8 mouse cellular contexts compared by ENCODE assay signal in genomic region chr8:110664202-110664896, GRCm38 (mm10). TPM values are rescaled to one million over a fixed set of nuclear protein-coding genes. Genes with fewer than 3 reads are reported as not detected.
A peak's percentile ranks its signal among the peaks of the same experiment; 100 is the strongest.
DNase-seq lines count a peak whose midpoint lies in the region; ATAC-seq and TF ChIP-seq lines count a peak whose summit lies in the region.

No protein-coding gene starts in this region.

- intact Hi-C loops in heart, adult 2 months (cut with DNase I): no loop called here

- peak; percentile 50 to 62 for DNase-seq in heart, adult 2 months
- DNase-seq in heart, adult 8-10 months (ENCODE audit: low spot score): no peak
- DNase-seq in cerebellum, adult 11-12 months: peak; percentile 90
- DNase-seq in kidney, postnatal 10 days: peak; percentile 55
- peak; percentile 70 for DNase-seq in midbrain, embryonic 14.5 days
- DNase-seq in thymus, postnatal 36 days: no peak
- no peak for DNase-seq in stomach, postnatal 0 days (ENCODE audit: low spot score)

- TF ChIP-seq CTCF in heart, adult 2 months (IDR thresholded peaks at IDR 0.05): no peak
- no peak for TF ChIP-seq CTCF in stomach, postnatal 0 days (IDR thresholded peaks at IDR 0.05; ENCODE audit: low read depth)

- WGBS in heart, adult 2 months: 72% methylated on average over 7 of the region's 7 CpGs
- 40% methylated on average over 7 of the region's 7 CpGs for WGBS in forebrain, embryonic 16.5 days
- 41% methylated on average over 7 of the region's 7 CpGs for WGBS in midbrain, embryonic 14.5 days
- WGBS in stomach, postnatal 0 days: 72% methylated on average over 7 of the region's 7 CpGs

- H3K9me3 ChIP-seq in forebrain, embryonic 16.5 days (ENCODE audit: control insufficient read depth, low read length): no peaks in the 10 kb centered on the region
- H3K9me3 ChIP-seq in midbrain, embryonic 14.5 days (ENCODE audit: control insufficient read depth, low read length): no peaks in the 10 kb centered on the region
- no peaks in the 10 kb centered on the region for H3K9me3 ChIP-seq in stomach, postnatal 0 days (ENCODE audit: control insufficient read depth, low read length)

- H3K27ac ChIP-seq in heart, adult 2 months: no peak overlapping the region
- H3K27ac ChIP-seq in forebrain, embryonic 16.5 days (ENCODE audit: low read length): peak overlapping the region; percentile 82
- H3K27ac ChIP-seq in midbrain, embryonic 14.5 days (replicated peaks; ENCODE audit: low read depth, low read length): peak overlapping the region; percentile 88
- H3K27ac ChIP-seq in stomach, postnatal 0 days (replicated peaks): no peak overlapping the region

- TF ChIP-seq POLR2A in heart, adult 2 months (IDR thresholded peaks at IDR 0.05; ENCODE audit: insufficient read depth, low read depth, low read length): no peak

- peak; percentile 94 for ATAC-seq in forebrain, embryonic 16.5 days
- peak; percentile 69 for ATAC-seq in midbrain, embryonic 14.5 days (ENCODE audit: low FRiP score, low TSS enrichment)
- no peak for ATAC-seq in stomach, postnatal 0 days (ENCODE audit: low FRiP score, low TSS enrichment)

- TF ChIP-seq EP300 in heart, adult 2 months (IDR thresholded peaks at IDR 0.05; ENCODE audit: insufficient read depth, low read depth, low read length): no peak
- no peak for TF ChIP-seq EP300 in stomach, postnatal 0 days (optimal IDR thresholded peaks at IDR 0.05)

- H3K36me3 ChIP-seq in heart, adult 2 months (ENCODE audit: control insufficient read depth, insufficient read depth, low read length): 0 out of 2 replicates have a peak, but pooled peaks cover 2% of the 10 kb centered on the region
- no peaks in the 10 kb centered on the region for H3K36me3 ChIP-seq in forebrain, embryonic 16.5 days (ENCODE audit: control insufficient read depth, insufficient read depth)
- H3K36me3 ChIP-seq in midbrain, embryonic 14.5 days (ENCODE audit: control insufficient read depth, insufficient read depth, low read length): peaks cover 12% of the 10 kb centered on the region
- peaks cover 5% of the 10 kb centered on the region; the same call in 1 of the 2 replicates for H3K36me3 ChIP-seq in stomach, postnatal 0 days (ENCODE audit: control insufficient read depth, insufficient read depth, low read length)

- no peak overlapping the region for H3K9ac ChIP-seq in heart, adult 2 months (ENCODE audit: low read depth, low read length)
- no peak overlapping the region for H3K9ac ChIP-seq in forebrain, embryonic 16.5 days (replicated peaks; ENCODE audit: low read depth, low read length)
- no peak overlapping the region for H3K9ac ChIP-seq in midbrain, embryonic 14.5 days (replicated peaks; ENCODE audit: low read length)
- H3K9ac ChIP-seq in stomach, postnatal 0 days (ENCODE audit: low read length): no peak overlapping the region; the same call in 1 of the 2 replicates

- no peak overlapping the region for H3K4me3 ChIP-seq in heart, adult 2 months
- H3K4me3 ChIP-seq in forebrain, embryonic 16.5 days (replicated peaks; ENCODE audit: low read length): no peak overlapping the region
- no peak overlapping the region for H3K4me3 ChIP-seq in midbrain, embryonic 14.5 days (replicated peaks; ENCODE audit: low read depth, low read length)
- no peak overlapping the region for H3K4me3 ChIP-seq in stomach, postnatal 0 days (ENCODE audit: low read depth, low read length)

- H3K4me2 ChIP-seq in forebrain, embryonic 16.5 days (ENCODE audit: low read length): peak overlapping the region; percentile 1; the same call in 1 of the 2 replicates
- H3K4me2 ChIP-seq in midbrain, embryonic 14.5 days (ENCODE audit: low read length): no peak overlapping the region
- no peak overlapping the region for H3K4me2 ChIP-seq in stomach, postnatal 0 days (replicated peaks; ENCODE audit: low read depth)

- H3K4me1 ChIP-seq in heart, adult 2 months (ENCODE audit: control insufficient read depth, insufficient read depth, low read length): peaks cover 8% of the 10 kb centered on the region; the same call in 1 of the 2 replicates
- peaks cover 26% of the 10 kb centered on the region for H3K4me1 ChIP-seq in forebrain, embryonic 16.5 days (replicated peaks; ENCODE audit: control insufficient read depth, insufficient read depth, low read length)
- H3K4me1 ChIP-seq in midbrain, embryonic 14.5 days (ENCODE audit: control insufficient read depth, insufficient read depth, low read length): peaks cover 24% of the 10 kb centered on the region
- H3K4me1 ChIP-seq in stomach, postnatal 0 days (replicated peaks; ENCODE audit: control insufficient read depth, insufficient read depth): no peaks in the 10 kb centered on the region

- H3K79me2 ChIP-seq in heart, adult 2 months (replicated peaks; ENCODE audit: control insufficient read depth, insufficient read depth, low read length): no peaks in the 10 kb centered on the region

- H3K27me3 ChIP-seq in heart, adult 2 months (ENCODE audit: control insufficient read depth, insufficient read depth, low read length): no peaks in the 10 kb centered on the region
- no peaks in the 10 kb centered on the region for H3K27me3 ChIP-seq in forebrain, embryonic 16.5 days (replicated peaks; ENCODE audit: control insufficient read depth, insufficient read depth, low read length)
- H3K27me3 ChIP-seq in midbrain, embryonic 14.5 days (ENCODE audit: control insufficient read depth, insufficient read depth, low read length): no peaks in the 10 kb centered on the region
- no peaks in the 10 kb centered on the region for H3K27me3 ChIP-seq in stomach, postnatal 0 days (ENCODE audit: control insufficient read depth, insufficient read depth, low read length)

RNA-seq across cellular contexts. Expression of gene Vac14, which starts 46.0 kb away (rescaled TPM):
- total RNA-seq in heart, adult 2 months (2021): 10 to 100 TPM; 15.7 to 15.8 TPM
- 24.9 and 27.0 TPM in 2 replicates for polyA plus RNA-seq in heart, adult 2 months (2012; rRNA removed)
- total RNA-seq in heart, adult 8-10 months (2022): 10 to 100 TPM; 14.0 to 18.3 (median 16.3) TPM
- 28.0 and 28.1 TPM in 2 replicates for polyA plus RNA-seq in forebrain, embryonic 16.5 days (2015; fragmentation: Nextera tagmentation; extraction: Ambion mirVana)
- polyA plus RNA-seq in midbrain, embryonic 14.5 days (2014; fragmentation: Nextera tagmentation; extraction: Ambion mirVana): 31.7 and 32.5 TPM in 2 replicates
- polyA plus RNA-seq in stomach, postnatal 0 days (2015; fragmentation: Nextera tagmentation; extraction: Ambion mirVana): 7.7 and 9.5 TPM in 2 replicates

RNA-seq across cellular contexts. Expression of gene Mtss1l, which starts 56.9 kb away (rescaled TPM):
- total RNA-seq in heart, adult 2 months (2021): 10 to 100 TPM; 38.8 to 39.6 TPM
- polyA plus RNA-seq in heart, adult 2 months (2012; rRNA removed): 34.3 and 39.7 TPM in 2 replicates
- 10 to 100 TPM; 37.7 to 46.3 (median 39.9) TPM for total RNA-seq in heart, adult 8-10 months (2022)
- polyA plus RNA-seq in forebrain, embryonic 16.5 days (2015; fragmentation: Nextera tagmentation; extraction: Ambion mirVana): 24.6 and 24.8 TPM in 2 replicates
- 27.5 and 31.4 TPM in 2 replicates for polyA plus RNA-seq in midbrain, embryonic 14.5 days (2014; fragmentation: Nextera tagmentation; extraction: Ambion mirVana)
- polyA plus RNA-seq in stomach, postnatal 0 days (2015; fragmentation: Nextera tagmentation; extraction: Ambion mirVana): 5.7 and 7.5 TPM in 2 replicates

Comparison
In these comparisons a context has a peak if more than half of its experiments do, and no peak if none do; other contexts are left out.
1. DNase-seq: peak in heart, adult 2 months (2 of 2), cerebellum, adult 11-12 months (single experiment), kidney, postnatal 10 days (single experiment) and midbrain, embryonic 14.5 days (single experiment); none in heart, adult 8-10 months (single experiment), thymus, postnatal 36 days (0 of 2) and stomach, postnatal 0 days (single experiment).
2. H3K27ac ChIP-seq: peak in forebrain, embryonic 16.5 days (single experiment) and midbrain, embryonic 14.5 days (single experiment); none in heart, adult 2 months (single experiment) and stomach, postnatal 0 days (single experiment).